Mouse (Mus musculus): Measurements from ENCODE around the gene Zfp451.

Gene Zfp451

DNA sequence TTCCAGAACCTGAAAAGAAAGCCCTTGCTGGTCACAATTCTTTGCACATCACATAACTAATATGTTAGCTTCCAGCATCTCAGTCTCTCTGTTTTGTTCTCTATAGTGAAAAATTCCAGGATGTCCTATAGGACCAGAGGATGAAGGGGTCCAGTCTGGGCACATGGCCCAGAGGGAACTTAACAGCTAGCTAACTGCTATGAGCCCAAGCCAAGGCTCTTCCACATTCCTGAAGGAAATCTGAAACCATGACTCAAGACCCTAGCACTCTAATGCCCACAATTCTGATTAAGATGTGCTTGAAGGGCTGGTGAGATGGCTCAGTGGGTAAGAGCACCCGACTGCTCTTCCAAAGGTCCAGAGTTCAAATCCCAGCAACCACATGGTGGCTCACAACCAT is 96.8 kb downstream of the Zfp451 start:
- no peak for DNase-seq (ENCODE audit: low read depth)

GRCm38 (mm10) chr1:33714796-33715195 is 99.6 kb downstream of the Zfp451 start:
- DNase-seq (ENCODE audit: low read depth): no peak

DNA sequence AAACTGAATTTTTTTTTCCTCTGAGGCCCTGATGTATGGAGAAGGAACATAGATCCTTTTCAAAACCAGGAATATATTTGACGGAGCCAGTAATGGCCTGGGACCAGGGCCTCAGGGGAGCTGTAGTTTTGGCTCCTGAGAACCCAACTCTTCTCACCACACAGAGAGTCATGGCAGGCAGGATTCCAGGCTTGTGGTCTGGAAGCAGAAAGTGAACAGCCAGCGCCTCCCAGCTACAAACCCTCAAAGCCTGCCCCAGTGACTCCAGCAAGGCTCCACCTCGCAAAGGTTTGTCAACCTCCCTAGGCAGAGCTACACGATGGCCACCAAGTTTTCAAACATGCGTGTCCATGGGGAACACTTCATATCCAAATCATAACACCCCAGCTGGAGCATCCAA is 102.4 kb downstream of the Zfp451 start:
- DNase-seq (ENCODE audit: low read depth): no peak

Measured in induced T-regulatory cell, adult 2 months (primary cell).